Mouse (Mus musculus) cerebellum, adult 2 months (tissue): ENCODE measurements around the gene Vav1. TPM values are rescaled to one million over a fixed set of nuclear protein-coding genes. Genes with fewer than 3 reads are reported as not detected.
"Not testable (repeated sequence)": the region's sequence is repeated elsewhere in the genome, so short reads cannot be mapped to it uniquely, and the experiment has no call there.

ENCODE experiments used
- DNase-seq, 2 experiments: peaks; one replicate each; pipeline ENCODE4 v3.0.0; 2021
- H3K27ac ChIP-seq: fragments of 200-500 bp; 2 replicates; pipeline ENCODE4 v1.5.1; 2012; ENCODE audit warnings: low read length, control low read depth, inconsistent platforms; ENCODE audit not compliant: insufficient read depth
- H3K27me3 ChIP-seq: fragments of 200-500 bp; 2 replicates; pipeline ENCODE4 v1.6.1; 2012; ENCODE audit warnings: inconsistent platforms, mild to moderate bottlenecking, low read length, moderate library complexity; ENCODE audit not compliant: control insufficient read depth, insufficient read depth
- H3K4me1 ChIP-seq: fragments of 200-500 bp; 2 replicates; pipeline ENCODE4 v1.6.1; 2011; ENCODE audit warnings: low read length; ENCODE audit not compliant: control insufficient read depth, insufficient read depth
- H3K4me3 ChIP-seq: fragments of 200-500 bp; replicated peaks from 2 replicates; pipeline ENCODE3; 2011; ENCODE audit warnings: mild to moderate bottlenecking, low read depth, low read length, control low read depth; ENCODE audit not compliant: insufficient read depth
- CTCF ChIP-seq: fragments of 200-500 bp; IDR thresholded peaks from 2 replicates; pipeline ENCODE4 v1.5.1; 2011; ENCODE audit warnings: low read depth, mild to moderate bottlenecking, control low read depth, low read length, moderate library complexity, borderline replicate concordance; ENCODE audit not compliant: insufficient read depth
- POLR2A ChIP-seq: fragments of 200-500 bp; IDR thresholded peaks from 2 replicates; pipeline ENCODE4 v1.6.1; 2011; ENCODE audit warnings: low read length, control low read depth, borderline replicate concordance; ENCODE audit not compliant: insufficient read depth
- WGBS: fragments of 180-500 bp; shearing (Covaris S2); methylation state at CpG from one replicate; pipeline ENCODE4 v1.1.7; 2018; 5-methylcytosine and 5-hydroxymethylcytosine counted together
- polyA plus RNA-seq: library from polyadenylated mRNA; depleted of rRNA; stranded (reverse); fragments of >200 nt; gene quantifications from 2 replicates; pipeline ENCODE4 v1.2.3, GENCODE M21; 2012

Vav1 gene
- polyA plus RNA-seq, 1 experiment: 1.2 TPM

- no peak overlapping the region for H3K4me3 ChIP-seq
- H3K4me1 ChIP-seq: no peaks in the 10 kb centered on the region
- no peak overlapping the region for H3K27ac ChIP-seq
- TF ChIP-seq CTCF (no peak), POLR2A (no peak)
- no peaks in the 10 kb centered on the region for H3K27me3 ChIP-seq
- 88% methylated on average over 6 of the region's 6 CpGs for WGBS
- no peak for DNase-seq
These were observed 11.3 kb upstream of the Vav1 start for GRCm38 (mm10) chr17:57267556-57268126.

- H3K4me1 ChIP-seq: no peaks in the 10 kb centered on the region
- DNase-seq: no peak
- 46% methylated on average over 9 of the region's 9 CpGs for WGBS
- TF ChIP-seq CTCF (no peak), POLR2A (no peak)
- no peaks in the 10 kb centered on the region for H3K27me3 ChIP-seq
- no peak overlapping the region for H3K4me3 ChIP-seq
- H3K27ac ChIP-seq: no peak overlapping the region
These were observed 7.6 kb upstream of the Vav1 start for GRCm38 (mm10) chr17:57271301-57271700.

GRCm38 (mm10) chr17:57273846-57274245, 5.1 kb upstream of the Vav1 start:
- Histone ChIP-seq H3K4me1 (no peaks in the 10 kb centered on the region), H3K27me3 (no peaks in the 10 kb centered on the region), H3K27ac (no peak overlapping the region), H3K4me3 (no peak overlapping the region)
- 48% methylated on average over 7 of the region's 7 CpGs for WGBS
- no peak for TF ChIP-seq POLR2A
- TF ChIP-seq CTCF: no peak
- no peak for DNase-seq

GRCm38 (mm10) chr17:57274686-57275085, 4.2 kb upstream of the Vav1 start:
- WGBS: 7% methylated on average over 15 of the region's 15 CpGs
- no peak for TF ChIP-seq POLR2A
- no peak for TF ChIP-seq CTCF
- Histone ChIP-seq H3K27ac (peak overlapping the region; percentile 85), H3K27me3 (no peaks in the 10 kb centered on the region), H3K4me1 (no peaks in the 10 kb centered on the region), H3K4me3 (peak overlapping the region; percentile 70)
- peak in 1 of 2 experiments; percentile 27 for DNase-seq

GRCm38 (mm10) chr17:57275111-57275996, 3.5 kb upstream of the Vav1 start:
- H3K4me1 ChIP-seq: no peaks in the 10 kb centered on the region
- no peaks in the 10 kb centered on the region for H3K27me3 ChIP-seq
- WGBS: under 1% methylated on average over 53 of the region's 53 CpGs
- peak overlapping the region; percentile 70 for H3K4me3 ChIP-seq
- peak; percentile 82 to 86 for DNase-seq
- peak overlapping the region; percentile 85 for H3K27ac ChIP-seq
- TF ChIP-seq POLR2A: peak; percentile 74; the same call in 1 of the 2 replicates
- no peak for TF ChIP-seq CTCF

- H3K27me3 ChIP-seq: no peaks in the 10 kb centered on the region
- TF ChIP-seq CTCF: no peak
- no peak for TF ChIP-seq POLR2A
- peak overlapping the region; percentile 70 for H3K4me3 ChIP-seq
- peak overlapping the region; percentile 26; the same call in 1 of the 2 replicates for H3K27ac ChIP-seq
- WGBS: 1% methylated on average over 13 of the region's 13 CpGs
- DNase-seq: peak; percentile 22 to 35
- no peaks in the 10 kb centered on the region for H3K4me1 ChIP-seq
These were observed 2.9 kb upstream of the Vav1 start for GRCm38 (mm10) chr17:57275997-57276351.

GRCm38 (mm10) chr17:57276634-57277121, 2.2 kb upstream of the Vav1 start:
- under 1% methylated on average over 20 of the region's 20 CpGs for WGBS
- peak; percentile 75 to 79 for DNase-seq

GRCm38 (mm10) chr17:57277598-57278261, 1.2 kb upstream of the Vav1 start:
- WGBS: 84% methylated on average over 5 of the region's 5 CpGs

More at GRCm38 (mm10) chr17:57276634-57277121, 2.2 kb upstream of the Vav1 start:
- H3K4me1 ChIP-seq: no peaks in the 10 kb centered on the region
- peak overlapping the region; percentile 26; the same call in 1 of the 2 replicates for H3K27ac ChIP-seq
- TF ChIP-seq POLR2A (peak; percentile 31; the same call in 1 of the 2 replicates), CTCF (peak; percentile 83)
- no peaks in the 10 kb centered on the region for H3K27me3 ChIP-seq
- peak overlapping the region; percentile 70 for H3K4me3 ChIP-seq

More at GRCm38 (mm10) chr17:57277598-57278261, 1.2 kb upstream of the Vav1 start:
- H3K27ac ChIP-seq, DNase-seq, H3K4me3 ChIP-seq, H3K27me3 ChIP-seq, H3K4me1 ChIP-seq: not testable (repeated sequence)
